Mouse (Mus musculus) heart, postnatal 0 days (tissue): ENCODE data around the gene Tulp2. TPM values are rescaled to one million over a fixed set of nuclear protein-coding genes. Genes with fewer than 3 reads are reported as not detected.
"Not testable (repeated sequence)": the region's sequence is repeated elsewhere in the genome, so short reads cannot be mapped to it uniquely, and the experiment has no call there.

Experiments
- ATAC-seq: fragments of 200-750 bp; cut with Nextera tagmentation; 2 replicates; pipeline ENCODE4 v1.8.0; 2017; ENCODE audit warnings: low read depth, moderate number of reproducible peaks, moderate library complexity; ENCODE audit not compliant: insufficient read depth
- DNase-seq: peaks from one replicate; pipeline ENCODE4 v3.0.0-alpha.2; 2016; ENCODE audit warnings: low spot score
- H3K27ac ChIP-seq: fragments of 300-500 bp; sonication (generic); 2 replicates; pipeline ENCODE4 v1.5.1; 2014; ENCODE audit warnings: low read depth, mild to moderate bottlenecking
- H3K27me3 ChIP-seq: fragments of 300-500 bp; sonication (generic); 2 replicates; pipeline ENCODE4 v1.6.1; 2014; ENCODE audit warnings: low read length, mixed read lengths; ENCODE audit not compliant: control insufficient read depth, insufficient read depth
- H3K36me3 ChIP-seq: fragments of 300-500 bp; sonication (generic); replicated peaks from 2 replicates; pipeline ENCODE4 v1.6.1; 2014; ENCODE audit warnings: low read length, mixed read lengths; ENCODE audit not compliant: control insufficient read depth, insufficient read depth
- H3K4me1 ChIP-seq: fragments of 300-500 bp; sonication (generic); 2 replicates; pipeline ENCODE4 v1.6.1; 2014; ENCODE audit warnings: antibody characterized with exemption; ENCODE audit not compliant: control insufficient read depth, insufficient read depth
- H3K4me2 ChIP-seq: fragments of 300-500 bp; sonication (generic); 2 replicates; pipeline ENCODE4 v1.6.1; 2014; ENCODE audit warnings: low read depth, mild to moderate bottlenecking, low read length, moderate library complexity
- H3K4me3 ChIP-seq: fragments of 300-500 bp; sonication (generic); 2 replicates; pipeline ENCODE4 v1.5.1; 2014; ENCODE audit warnings: low read depth, low read length
- H3K9ac ChIP-seq: fragments of 300-500 bp; sonication (generic); replicated peaks from 2 replicates; pipeline ENCODE4 v1.6.1; 2014; ENCODE audit warnings: low read depth, low read length, mixed read lengths
- H3K9me3 ChIP-seq: fragments of 300-500 bp; sonication (generic); replicated peaks from 2 replicates; pipeline ENCODE4 v1.6.1; 2016; ENCODE audit warnings: low read length; ENCODE audit not compliant: control insufficient read depth
- CTCF ChIP-seq: IDR thresholded peaks from 2 replicates; pipeline ENCODE4 v1.5.1; 2016; ENCODE audit warnings: antibody characterized with exemption, control low read depth, low read depth
- EP300 ChIP-seq: IDR thresholded peaks from 2 replicates; pipeline ENCODE4 v1.6.1; 2016; ENCODE audit warnings: antibody characterized with exemption, low read depth
- WGBS: fragments of 180-500 bp; shearing (Covaris S2); extraction: QIAGEN DNeasy Blood & Tissue Kit; methylation state at CpG from one replicate; pipeline ENCODE4 v1.1.7; 2014; 5-methylcytosine and 5-hydroxymethylcytosine counted together
- polyA plus RNA-seq: library from polyadenylated mRNA; unstranded; fragments of >200 nt; fragmentation: Nextera tagmentation; extraction: Ambion mirVana; gene quantifications from 2 replicates; pipeline ENCODE4 v1.2.1, GENCODE M21; 2015
- total RNA-seq: library from RNA; depleted of rRNA; stranded (reverse); fragments of >200 nt; gene quantifications from 2 replicates; pipeline ENCODE4 v1.2.3, GENCODE M21; 2014; ENCODE audit warnings: low replicate concordance

The Tulp2 gene
- total and polyA plus RNA-seq, 2 experiments from 2014 or later, result 0.20 TPM; not detected in 1

- Histone ChIP-seq H3K9me3 (no peaks in the 10 kb centered on the region), H3K27me3 (no peaks in the 10 kb centered on the region), H3K4me1 (peaks cover 29% of the 10 kb centered on the region), H3K9ac (no peak overlapping the region), H3K4me2 (no peak overlapping the region), H3K27ac (peak overlapping the region; percentile 87), H3K4me3 (no peak overlapping the region), H3K36me3 (peaks cover 45% of the 10 kb centered on the region)
- WGBS, result 83% methylated on average over 4 of the region's 5 CpGs
- DNase-seq, result no peak
- no peak for TF ChIP-seq CTCF
- TF ChIP-seq EP300, result no peak
- no peak for ATAC-seq
These were observed 20.4 kb upstream of the Tulp2 start for GRCm38 (mm10) chr7:45461326-45461725.

DNA sequence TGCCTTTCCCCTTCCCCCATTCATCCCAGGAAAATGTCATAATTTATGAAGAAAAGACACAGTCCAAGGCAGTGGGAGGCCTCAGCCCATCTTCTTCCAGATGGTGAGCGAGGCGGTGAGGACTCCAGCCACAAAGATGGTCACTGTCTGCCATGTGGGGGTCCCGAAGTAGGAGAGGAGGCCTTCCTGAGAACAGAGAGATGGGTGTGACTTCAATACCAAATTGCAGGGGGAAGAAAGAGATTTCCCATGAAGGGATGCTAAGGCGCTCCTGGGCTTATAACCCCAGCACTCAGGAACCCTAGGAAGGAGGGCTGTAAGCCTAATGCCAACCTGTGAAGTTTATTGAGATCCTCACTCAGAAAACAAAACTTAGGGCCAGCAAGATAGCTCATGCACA is 19.9 kb upstream of the Tulp2 start:
- Histone ChIP-seq H3K4me1 (peaks cover 29% of the 10 kb centered on the region), H3K9me3 (no peaks in the 10 kb centered on the region), H3K27me3 (no peaks in the 10 kb centered on the region), H3K9ac (no peak overlapping the region), H3K36me3 (peaks cover 43% of the 10 kb centered on the region), H3K4me2 (no peak overlapping the region), H3K4me3 (no peak overlapping the region), H3K27ac (0 out of 2 replicates have a peak overlapping the region, but pooled peaks have one; percentile 26)
- 89% methylated on average over 4 of the region's 4 CpGs for WGBS
- ATAC-seq (no peak), DNase-seq (no peak)
- TF ChIP-seq EP300, result no peak
- no peak for TF ChIP-seq CTCF

GRCm38 (mm10) chr7:45462325-45462724 is 19.4 kb upstream of the Tulp2 start:
- 83% methylated on average over 4 of the region's 4 CpGs for whole genome bisulfite sequencing
- DNase-seq (no peak), ATAC-seq (no peak)
- TF ChIP-seq EP300 (no peak), CTCF (no peak)
- Histone ChIP-seq H3K27ac (no peak overlapping the region), H3K4me2 (no peak overlapping the region), H3K9ac (no peak overlapping the region), H3K27me3 (no peaks in the 10 kb centered on the region), H3K4me3 (no peak overlapping the region), H3K36me3 (peaks cover 37% of the 10 kb centered on the region), H3K4me1 (peaks cover 30% of the 10 kb centered on the region), H3K9me3 (no peaks in the 10 kb centered on the region)

GRCm38 (mm10) chr7:45462868-45463267 is 18.8 kb upstream of the Tulp2 start:
- not testable (repeated sequence) for H3K9me3 ChIP-seq, ATAC-seq, H3K9ac ChIP-seq, DNase-seq, H3K4me3 ChIP-seq, H3K27me3 ChIP-seq, H3K4me2 ChIP-seq, H3K27ac ChIP-seq
- peaks cover 32% of the 10 kb centered on the region for H3K36me3 ChIP-seq
- peaks cover 27% of the 10 kb centered on the region for H3K4me1 ChIP-seq
- WGBS, result 77% methylated on average over 4 of the region's 4 CpGs

GRCm38 (mm10) chr7:45463987-45464778 is 17.5 kb upstream of the Tulp2 start:
- Histone ChIP-seq H3K9me3 (no peaks in the 10 kb centered on the region), H3K27ac (no peak overlapping the region)
- TF ChIP-seq CTCF (no peak), EP300 (no peak)

DNA sequence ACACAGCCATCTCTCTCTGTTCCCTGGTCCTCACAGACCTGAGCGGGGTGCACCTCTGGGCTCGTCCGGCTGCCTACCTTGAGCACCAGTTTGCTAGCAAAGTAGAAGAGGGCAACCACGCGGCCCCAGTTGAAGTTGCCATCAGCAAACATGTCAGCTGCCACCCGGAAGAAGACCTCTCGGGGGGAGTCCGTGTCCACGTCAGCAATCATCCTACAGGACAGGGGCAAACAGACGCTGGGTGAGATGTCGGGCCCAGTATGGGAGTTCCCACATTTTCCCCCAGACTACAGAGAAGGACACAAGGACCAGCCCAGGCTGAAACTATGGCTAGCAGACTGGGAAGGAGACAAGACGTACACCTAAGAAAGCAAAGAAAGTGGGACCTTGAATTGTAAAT is 16.6 kb upstream of the Tulp2 start:
- no peaks in the 10 kb centered on the region for H3K9me3 ChIP-seq
- H3K4me1 ChIP-seq, result peaks cover 20% of the 10 kb centered on the region
- TF ChIP-seq CTCF (no peak), EP300 (no peak)
- ATAC-seq (no peak), DNase-seq (no peak)
- no peak overlapping the region for H3K4me2 ChIP-seq
- peaks cover 23% of the 10 kb centered on the region for H3K36me3 ChIP-seq
- 94% methylated on average over 12 of the region's 12 CpGs for WGBS
- no peak overlapping the region for H3K27ac ChIP-seq
- no peak overlapping the region for H3K9ac ChIP-seq
- no peak overlapping the region for H3K4me3 ChIP-seq
- no peaks in the 10 kb centered on the region for H3K27me3 ChIP-seq

More at GRCm38 (mm10) chr7:45463987-45464778, 17.5 kb upstream of the Tulp2 start:
- ATAC-seq, result no peak
- 92% methylated on average over 7 of the region's 7 CpGs for WGBS
- peaks cover 23% of the 10 kb centered on the region for H3K36me3 ChIP-seq
- no peaks in the 10 kb centered on the region for H3K27me3 ChIP-seq
- no peak overlapping the region for H3K9ac ChIP-seq
- no peak overlapping the region for H3K4me2 ChIP-seq
- DNase-seq, result no peak
- peaks cover 20% of the 10 kb centered on the region for H3K4me1 ChIP-seq
- H3K4me3 ChIP-seq, result no peak overlapping the region
